Mouse (Mus musculus) forebrain, embryonic 14.5 days (tissue): ENCODE measurements around the gene Cysrt1. TPM values are rescaled to one million over a fixed set of nuclear protein-coding genes. Genes with fewer than 3 reads are reported as not detected.
"Not testable (repeated sequence)": the region's sequence is repeated elsewhere in the genome, so short reads cannot be mapped to it uniquely, and the experiment has no call there.

Experiments used
- ATAC-seq: fragments of 200-750 bp; cut with Nextera tagmentation; 2 replicates; pipeline ENCODE4 v1.8.0; 2017; ENCODE audit warnings: mild to moderate bottlenecking, moderate library complexity
- DNase-seq: peaks from one replicate; pipeline ENCODE4 v3.0.0-alpha.2; 2015; ENCODE audit warnings: low spot score
- H3K27ac ChIP-seq: fragments of 300-500 bp; sonication (generic); 2 replicates; pipeline ENCODE4 v1.5.1; 2014; ENCODE audit warnings: low read depth, mild to moderate bottlenecking, control low read depth, low read length, moderate library complexity
- H3K27me3 ChIP-seq: fragments of 300-500 bp; sonication (generic); replicated peaks from 2 replicates; pipeline ENCODE4 v1.6.1; 2014; ENCODE audit warnings: low read length, control low read depth, mixed read lengths; ENCODE audit not compliant: control insufficient read depth, insufficient read depth
- H3K36me3 ChIP-seq: fragments of 300-500 bp; sonication (generic); 2 replicates; pipeline ENCODE4 v1.6.1; 2014; ENCODE audit warnings: low read length, control low read depth; ENCODE audit not compliant: control insufficient read depth, insufficient read depth
- H3K4me1 ChIP-seq: fragments of 300-500 bp; sonication (generic); 2 replicates; pipeline ENCODE4 v1.6.1; 2014; ENCODE audit warnings: antibody characterized with exemption, low read length, control low read depth; ENCODE audit not compliant: control insufficient read depth, insufficient read depth
- H3K4me2 ChIP-seq: fragments of 300-500 bp; sonication (generic); 2 replicates; pipeline ENCODE4 v1.6.1; 2014; ENCODE audit warnings: mild to moderate bottlenecking, control low read depth, low read length
- H3K4me3 ChIP-seq: fragments of 300-500 bp; sonication (generic); 2 replicates; pipeline ENCODE4 v1.5.1; 2014; ENCODE audit warnings: low read depth, low read length, control low read depth
- H3K9ac ChIP-seq: fragments of 300-500 bp; sonication (generic); 2 replicates; pipeline ENCODE4 v1.6.1; 2014; ENCODE audit warnings: mild to moderate bottlenecking, low read length, control low read depth, moderate library complexity
- H3K9me3 ChIP-seq: fragments of 300-500 bp; sonication (generic); replicated peaks from 2 replicates; pipeline ENCODE4 v1.6.1; 2016; ENCODE audit warnings: low read length, control low read depth, mixed read lengths; ENCODE audit not compliant: control insufficient read depth
- WGBS: fragments of 180-500 bp; shearing (Covaris S2); extraction: QIAGEN DNeasy Blood & Tissue Kit; methylation state at CpG from one replicate; pipeline ENCODE4 v1.1.7; 2014; 5-methylcytosine and 5-hydroxymethylcytosine counted together
- polyA plus RNA-seq: library from polyadenylated mRNA; unstranded; fragments of >200 nt; fragmentation: Nextera tagmentation; extraction: Ambion mirVana; gene quantifications from 2 replicates; pipeline ENCODE4 v1.2.1, GENCODE M21; 2014

Cysrt1 gene
- polyA plus RNA-seq, 1 experiment from 2014 or later: not detected

GRCm38 (mm10) chr2:25261870-25262269 lies 19.6 kb upstream of the Cysrt1 start:
- 48% methylated on average over 12 of the region's 12 CpGs for WGBS
- Histone ChIP-seq H3K9me3 (no peaks in the 10 kb centered on the region), H3K4me1 (peaks cover 35% of the 10 kb centered on the region), H3K4me2 (peak overlapping the region; percentile 99), H3K9ac (peak overlapping the region; percentile 54; the same call in 1 of the 2 replicates), H3K4me3 (peak overlapping the region; percentile 81), H3K36me3 (no peaks in the 10 kb centered on the region), H3K27me3 (peaks cover 13% of the 10 kb centered on the region), H3K27ac (peak overlapping the region; percentile 54; the same call in 1 of the 2 replicates)
- DNase-seq (no peak), ATAC-seq (no peak)

GRCm38 (mm10) chr2:25258887-25259286 lies 16.6 kb upstream of the Cysrt1 start:
- no peaks in the 10 kb centered on the region for H3K9me3 ChIP-seq
- H3K9ac ChIP-seq: no peak overlapping the region
- H3K27ac ChIP-seq: no peak overlapping the region
- no peak for ATAC-seq
- H3K27me3 ChIP-seq: peaks cover 9% of the 10 kb centered on the region
- peaks cover 23% of the 10 kb centered on the region for H3K4me1 ChIP-seq
- WGBS: 36% methylated on average over 2 of the region's 2 CpGs
- no peak for DNase-seq
- H3K4me2 ChIP-seq: no peak overlapping the region
- no peaks in the 10 kb centered on the region for H3K36me3 ChIP-seq
- H3K4me3 ChIP-seq: no peak overlapping the region

GRCm38 (mm10) chr2:25257250-25257649 lies 15.0 kb upstream of the Cysrt1 start:
- DNase-seq, H3K27ac ChIP-seq, H3K9ac ChIP-seq, H3K4me2 ChIP-seq, H3K4me3 ChIP-seq, H3K36me3 ChIP-seq, H3K9me3 ChIP-seq, ATAC-seq, H3K27me3 ChIP-seq: not testable (repeated sequence)
- 89% methylated on average over 5 of the region's 5 CpGs for WGBS
- peaks cover 15% of the 10 kb centered on the region for H3K4me1 ChIP-seq

GRCm38 (mm10) chr2:25256443-25257109 lies 14.3 kb upstream of the Cysrt1 start:
- H3K27me3 ChIP-seq, H3K27ac ChIP-seq, ATAC-seq, H3K9me3 ChIP-seq, DNase-seq: not testable (repeated sequence)
- peak overlapping the region; percentile 97 for H3K4me3 ChIP-seq
- peaks cover 12% of the 10 kb centered on the region for H3K4me1 ChIP-seq
- peak overlapping the region; percentile 96 for H3K4me2 ChIP-seq
- 49% methylated on average over 11 of the region's 12 CpGs for WGBS
- H3K36me3 ChIP-seq: peaks cover 11% of the 10 kb centered on the region
- H3K9ac ChIP-seq: peak overlapping the region; percentile 86; the same call in 1 of the 2 replicates

GRCm38 (mm10) chr2:25255284-25255779 lies 13.1 kb upstream of the Cysrt1 start, which contains the start of gene Tmem203:
Gene Tmem203 (plus strand): TSS chr2:25255439.
- ATAC-seq (peak; percentile 94), DNase-seq (peak; percentile 95)
- Histone ChIP-seq H3K9me3 (no peaks in the 10 kb centered on the region), H3K27ac (peak within 1 kb of the TSS; percentile 70), H3K27me3 (no peaks in the 10 kb centered on the region), H3K4me2 (peak within 1 kb of the TSS; percentile 96), H3K4me3 (peak within 1 kb of the TSS; percentile 97), H3K9ac (peak within 1 kb of the TSS; percentile 86), H3K4me1 (peaks cover 12% of the 10 kb centered on the region), H3K36me3 (peaks cover 21% of the 10 kb centered on the region)
- under 1% methylated on average over 38 of the region's 39 CpGs for WGBS

GRCm38 (mm10) chr2:25252331-25252730 lies 10.1 kb upstream of the Cysrt1 start:
- H3K4me1 ChIP-seq: peaks cover 12% of the 10 kb centered on the region

GRCm38 (mm10) chr2:25246183-25247072 lies 4.2 kb upstream of the Cysrt1 start, which contains the start of gene AL732309.1:
Gene AL732309.1 (minus strand): TSS chr2:25246863.
- Histone ChIP-seq H3K4me3 (no peak within 1 kb of the TSS), H3K9me3 (no peaks in the 10 kb centered on the region), H3K4me1 (peaks cover 7% of the 10 kb centered on the region), H3K27me3 (no peaks in the 10 kb centered on the region), H3K9ac (no peak within 1 kb of the TSS), H3K36me3 (peaks cover 66% of the 10 kb centered on the region), H3K4me2 (no peak within 1 kb of the TSS), H3K27ac (no peak within 1 kb of the TSS)
- WGBS: 90% methylated on average over 10 of the region's 10 CpGs
- DNase-seq (no peak), ATAC-seq (no peak)

More at GRCm38 (mm10) chr2:25252331-25252730, 10.1 kb upstream of the Cysrt1 start:
- Histone ChIP-seq H3K4me3 (no peak overlapping the region), H3K36me3 (peaks cover 51% of the 10 kb centered on the region), H3K9me3 (no peaks in the 10 kb centered on the region), H3K27me3 (no peaks in the 10 kb centered on the region), H3K27ac (no peak overlapping the region), H3K9ac (no peak overlapping the region), H3K4me2 (no peak overlapping the region)
- 90% methylated on average over 1 of the region's 1 CpGs for WGBS
- DNase-seq (no peak), ATAC-seq (no peak)

- no peak for ATAC-seq
- Histone ChIP-seq H3K4me3 (no peak overlapping the region), H3K9ac (no peak overlapping the region), H3K27me3 (no peaks in the 10 kb centered on the region), H3K27ac (no peak overlapping the region), H3K36me3 (peaks cover 45% of the 10 kb centered on the region), H3K4me1 (peaks cover 15% of the 10 kb centered on the region), H3K9me3 (no peaks in the 10 kb centered on the region), H3K4me2 (no peak overlapping the region)
- 93% methylated on average over 4 of the region's 4 CpGs for WGBS
- DNase-seq: no peak
Measured at GRCm38 (mm10) chr2:25244144-25244543, 1.9 kb upstream of the Cysrt1 start.
